Mouse (Mus musculus) brown adipose tissue, adult 24 weeks (tissue): ENCODE measurements around the gene Omd. TPM values are rescaled to one million over a fixed set of nuclear protein-coding genes. Genes with fewer than 3 reads are reported as not detected.
"Not testable (repeated sequence)": the region's sequence is repeated elsewhere in the genome, so short reads cannot be mapped to it uniquely, and the experiment has no call there.

Experiments used
- H3K27ac ChIP-seq: fragments of 200-500 bp; replicated peaks from 2 replicates; pipeline ENCODE4 v1.5.1; 2012; ENCODE audit warnings: low read depth, mild to moderate bottlenecking, low read length
- H3K4me1 ChIP-seq: fragments of 200-500 bp; 2 replicates; pipeline ENCODE4 v1.6.1; 2012; ENCODE audit warnings: low read length, mixed read lengths; ENCODE audit not compliant: control insufficient read depth, insufficient read depth, insufficient read length
- H3K4me3 ChIP-seq: fragments of 200-500 bp; 2 replicates; pipeline ENCODE4 v1.5.1; 2012; ENCODE audit warnings: low read depth, mild to moderate bottlenecking, low read length, moderate library complexity; ENCODE audit not compliant: insufficient read depth
- polyA plus RNA-seq: library from polyadenylated mRNA; stranded (reverse); fragments of >200 nt; gene quantifications from 2 replicates; pipeline ENCODE4 v1.2.4, GENCODE M21; 2012; ENCODE audit not compliant: missing spikeins, insufficient read depth, insufficient read length

Gene Omd
- polyA plus RNA-seq, 1 experiment = 1.1 TPM

DNA sequence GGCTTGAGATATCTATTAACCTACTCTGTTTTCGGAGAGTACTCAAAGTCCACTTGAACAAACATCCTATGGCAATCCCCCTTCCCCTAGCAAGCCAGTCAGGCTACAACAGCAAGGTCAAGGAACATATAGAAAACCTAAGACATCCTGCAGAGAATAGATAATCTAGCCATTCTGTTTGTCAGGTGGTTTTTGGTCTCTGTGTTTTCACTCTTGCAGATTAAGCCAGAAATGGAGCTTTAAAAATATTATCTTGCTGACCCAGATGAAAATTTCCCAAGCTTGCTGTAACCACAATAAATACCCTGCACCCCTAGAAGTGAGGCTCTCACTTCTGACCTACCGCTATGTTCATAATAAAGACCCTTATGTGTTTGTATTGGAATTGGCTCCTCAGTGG lies 10.8 kb upstream of the Omd start:
- Histone ChIP-seq H3K4me1 (no peaks in the 10 kb centered on the region), H3K4me3 (no peak overlapping the region), H3K27ac (no peak overlapping the region)

DNA sequence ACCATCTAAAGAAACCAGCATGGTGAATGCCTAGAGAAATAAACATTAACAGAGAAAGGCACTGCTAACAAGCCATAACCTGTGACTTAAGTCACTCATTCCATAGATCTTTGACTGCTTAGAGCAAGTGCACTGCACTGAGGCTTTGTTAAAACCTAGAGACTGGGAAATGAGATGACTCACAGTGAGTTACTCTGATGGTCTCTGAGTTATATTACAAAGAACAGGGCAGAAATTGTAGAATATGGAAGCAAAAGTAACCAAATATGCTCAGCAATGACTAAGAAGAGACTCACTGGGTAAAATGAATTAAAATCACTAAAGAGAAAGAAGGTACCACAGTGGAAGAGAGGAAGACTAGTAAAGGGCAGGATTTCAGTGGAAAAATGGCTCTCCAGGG lies 1.6 kb downstream of the Omd start:
- no peaks in the 10 kb centered on the region for H3K4me1 ChIP-seq
- H3K27ac ChIP-seq = no peak overlapping the region
- no peak overlapping the region for H3K4me3 ChIP-seq

DNA sequence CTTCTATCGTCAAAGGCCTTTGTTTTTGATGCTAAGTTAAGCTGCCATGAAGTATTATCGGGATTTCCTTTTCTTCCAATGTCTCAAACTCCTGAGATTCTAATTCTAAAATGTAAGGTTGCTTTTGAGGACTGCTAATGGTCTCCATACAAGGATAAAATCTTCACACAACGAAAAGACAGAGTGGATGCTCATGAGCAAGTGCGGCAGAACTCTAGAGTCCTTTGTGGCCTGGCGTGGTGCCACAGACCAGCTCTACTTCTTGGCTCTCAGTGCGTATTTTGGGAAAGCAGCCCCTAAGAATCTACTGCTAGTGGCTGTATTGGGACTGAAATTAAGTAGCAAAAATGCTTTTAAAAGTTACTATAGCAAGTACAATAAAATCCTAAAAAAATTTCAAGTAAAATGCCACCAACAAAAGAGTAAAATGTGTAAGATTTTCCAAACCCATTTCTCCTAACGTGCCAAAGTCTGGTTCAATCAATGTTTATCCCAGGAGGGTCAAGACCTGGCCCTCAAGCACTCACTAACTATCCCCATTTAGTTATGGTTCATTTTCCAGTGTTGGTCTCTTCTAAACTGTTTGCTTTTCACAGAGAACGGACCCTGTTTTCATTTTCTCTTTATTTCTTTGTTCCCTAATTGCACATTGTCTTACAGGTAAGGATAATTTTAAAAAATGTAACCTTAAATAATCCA lies 2.2 kb downstream of the Omd start:
- H3K27ac ChIP-seq = no peak overlapping the region; the same call in 1 of the 2 replicates
- no peaks in the 10 kb centered on the region for H3K4me1 ChIP-seq
- H3K4me3 ChIP-seq = no peak overlapping the region

DNA sequence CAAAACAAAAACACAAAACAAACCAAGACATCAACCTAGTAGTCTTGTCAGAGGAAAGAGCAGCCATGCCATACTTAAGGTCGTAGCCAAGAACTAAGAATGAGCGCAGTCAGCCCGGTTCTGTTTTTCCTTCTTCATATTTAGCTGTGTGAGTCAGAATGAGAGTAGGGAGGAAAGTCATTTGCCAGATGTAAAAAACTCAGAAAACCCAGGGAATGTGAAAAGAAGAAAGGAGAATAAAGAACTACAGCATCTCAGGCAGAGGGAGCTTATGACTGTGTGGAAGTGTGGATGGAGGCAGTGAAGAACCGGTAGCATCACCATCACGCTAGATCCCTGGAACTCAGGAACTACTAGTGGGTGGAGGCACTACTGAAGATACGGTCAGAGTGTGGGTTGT lies 3.8 kb downstream of the Omd start:
- Histone ChIP-seq H3K4me1 (no peaks in the 10 kb centered on the region), H3K4me3 (no peak overlapping the region), H3K27ac (0 out of 2 replicates have a peak overlapping the region, but pooled peaks have one; percentile 45)

DNA sequence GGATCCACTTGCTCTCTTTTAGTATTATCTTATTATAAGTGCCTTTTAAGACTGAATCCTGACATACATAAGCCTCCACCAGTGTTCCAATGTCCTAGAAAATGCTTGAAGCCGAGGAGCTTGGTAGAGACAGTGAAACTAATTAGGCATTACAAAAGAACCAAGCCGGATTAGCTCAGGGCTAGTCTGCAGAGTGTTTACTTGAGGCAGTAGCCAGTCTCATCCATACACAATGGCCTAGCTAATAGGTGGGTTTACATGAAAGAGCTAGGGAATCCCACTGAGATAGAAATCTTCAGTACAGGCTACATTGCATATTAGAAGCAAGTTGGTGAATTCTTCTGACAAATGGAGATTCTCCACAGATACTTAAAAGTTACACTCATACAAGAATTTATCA lies 20.3 kb downstream of the Omd start:
- H3K27ac ChIP-seq, H3K4me3 ChIP-seq, H3K4me1 ChIP-seq: not testable (repeated sequence)

DNA sequence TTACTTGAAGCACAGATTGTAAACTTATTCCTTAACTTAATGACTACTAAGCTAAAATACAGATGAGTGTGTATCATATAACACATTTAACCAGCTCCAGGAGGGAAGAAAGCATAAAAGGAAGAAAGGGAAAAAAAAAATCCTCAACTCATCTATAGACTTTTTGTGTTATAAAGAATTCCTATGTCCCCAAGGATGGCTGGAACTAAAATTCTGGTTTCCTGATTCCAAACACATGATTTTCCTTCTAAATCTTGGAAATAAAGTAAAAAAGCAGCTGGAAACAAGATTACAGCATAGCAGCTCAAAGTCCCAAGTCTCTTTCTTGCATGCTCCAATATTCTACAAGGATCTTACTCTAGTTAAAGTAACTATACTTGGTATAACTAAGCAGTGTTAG lies 21.3 kb downstream of the Omd start:
- Histone ChIP-seq H3K4me1 (no peaks in the 10 kb centered on the region; the same call in 1 of the 2 replicates), H3K27ac (no peak overlapping the region), H3K4me3 (no peak overlapping the region)

DNA sequence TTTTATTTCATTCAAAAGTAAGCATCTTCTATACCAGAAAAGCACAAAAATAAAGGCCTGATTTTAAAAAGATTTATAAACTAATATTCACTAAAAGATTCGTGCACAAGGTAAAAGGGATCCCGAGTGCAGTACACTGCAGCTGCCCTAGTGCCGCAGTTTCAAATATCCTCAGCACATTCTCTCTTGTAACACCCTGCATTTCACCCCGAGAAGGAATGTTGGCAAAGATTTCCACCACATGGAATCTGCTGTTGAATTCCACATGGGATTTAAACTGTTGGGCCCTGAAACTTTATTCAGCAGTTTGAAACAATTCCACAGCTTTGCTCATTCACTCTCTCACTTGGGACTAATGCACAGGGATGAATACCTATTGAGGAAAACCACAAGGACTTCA lies 25.5 kb downstream of the Omd start, which contains the start of gene Ogn:
Gene Ogn, plus strand, starts transcription at position 333 of the 400 bp plus-strand sequence.
- H3K27ac ChIP-seq = no peak within 1 kb of the TSS
- H3K4me1 ChIP-seq = no peaks in the 10 kb centered on the region; the same call in 1 of the 2 replicates
- peak within 1 kb of the TSS; percentile 8; the same call in 1 of the 2 replicates for H3K4me3 ChIP-seq

DNA sequence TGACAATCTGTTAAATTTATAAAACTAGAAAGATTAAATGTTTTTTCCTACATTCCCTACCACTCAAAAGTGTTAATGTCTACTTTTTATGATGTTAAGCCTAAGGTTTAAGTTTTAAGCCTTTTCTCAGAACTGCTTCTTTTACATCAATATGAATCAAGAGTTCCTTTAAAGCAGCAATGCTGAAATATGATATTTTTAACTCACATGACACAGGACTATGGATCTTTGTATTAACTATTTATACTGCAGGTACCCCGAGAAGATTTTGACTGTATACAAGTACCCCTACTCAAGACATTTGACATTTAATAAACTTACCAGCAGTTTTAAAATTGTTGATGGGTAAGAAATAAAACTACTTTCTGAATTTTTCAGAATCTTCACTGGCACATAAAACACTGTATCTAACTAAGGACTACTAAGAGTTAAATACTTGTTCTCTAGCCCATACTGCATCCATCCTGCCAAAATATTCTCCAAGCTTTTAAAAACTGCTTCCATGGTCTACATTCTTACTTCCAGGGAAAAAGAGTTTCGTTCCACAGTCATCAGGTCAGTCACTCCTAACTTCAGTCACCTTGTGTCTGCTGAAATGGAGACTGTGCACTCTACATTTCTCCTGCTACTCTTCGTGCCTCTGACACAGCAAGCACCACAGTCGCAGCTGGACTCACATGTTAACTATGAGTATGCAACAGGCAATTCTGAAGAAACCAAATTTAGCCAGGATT lies 26.5 kb downstream of the Omd start:
- no peaks in the 10 kb centered on the region; the same call in 1 of the 2 replicates for H3K4me1 ChIP-seq
- no peak overlapping the region for H3K27ac ChIP-seq
- H3K4me3 ChIP-seq = peak overlapping the region; percentile 8; the same call in 1 of the 2 replicates

DNA sequence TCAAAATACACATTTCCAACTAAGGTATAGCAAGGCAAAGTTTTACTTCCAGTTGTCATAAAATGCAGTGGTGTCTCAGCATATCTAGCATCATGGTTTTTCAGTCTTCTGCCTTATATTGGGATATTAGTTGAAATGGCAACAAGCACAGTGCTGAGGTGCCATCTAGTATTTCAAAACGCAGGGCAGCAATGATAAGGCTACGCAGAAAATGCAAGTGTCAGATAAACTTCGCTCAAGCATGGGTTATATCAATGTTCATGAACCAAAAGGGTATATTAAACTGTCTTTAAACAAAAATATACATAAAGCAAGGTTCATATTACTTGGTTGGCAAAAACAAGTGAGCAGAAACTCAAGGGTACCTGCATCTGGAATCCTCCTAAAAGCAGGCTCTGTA lies 34.8 kb downstream of the Omd start:
- no peak overlapping the region for H3K4me3 ChIP-seq
- H3K4me1 ChIP-seq = no peaks in the 10 kb centered on the region
- no peak overlapping the region for H3K27ac ChIP-seq

DNA sequence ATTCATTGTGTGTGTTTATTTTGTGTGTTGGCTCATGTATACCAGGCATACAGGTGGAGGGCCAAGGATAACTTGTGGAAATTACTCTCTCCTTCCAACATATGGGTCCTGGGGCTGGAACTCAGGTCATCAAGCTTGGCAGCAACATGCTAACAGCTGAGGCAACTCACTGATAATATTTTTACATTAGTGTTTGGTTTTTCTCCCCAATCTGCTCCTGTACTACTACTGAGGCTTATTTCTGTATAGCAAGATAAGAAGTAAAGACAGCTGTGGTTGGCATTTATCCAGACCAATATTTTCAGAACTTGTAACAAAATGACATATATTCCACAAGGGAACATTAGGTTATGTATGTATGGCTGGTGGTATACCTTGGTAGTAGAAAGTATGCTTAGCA lies 36.1 kb downstream of the Omd start:
- no peak overlapping the region for H3K27ac ChIP-seq
- no peaks in the 10 kb centered on the region for H3K4me1 ChIP-seq
- no peak overlapping the region for H3K4me3 ChIP-seq

DNA sequence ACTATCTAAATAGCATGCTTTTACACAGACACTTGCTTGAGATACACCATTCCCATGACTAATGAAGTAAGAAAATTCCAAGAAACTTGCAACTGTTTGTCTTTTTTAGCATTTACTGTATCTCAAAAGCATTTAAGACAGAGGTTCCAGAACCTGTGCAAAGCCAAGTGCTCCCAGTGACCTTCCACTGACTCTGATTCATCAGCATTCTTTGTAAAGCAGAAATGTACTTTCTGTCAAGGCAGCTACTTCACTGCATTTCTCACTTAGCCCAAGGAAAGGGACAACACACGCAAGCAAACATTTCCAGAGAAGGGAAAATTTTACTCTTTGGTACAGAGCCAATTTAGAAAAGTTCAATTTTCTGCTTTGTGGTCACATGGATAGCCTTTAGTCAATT lies 41.0 kb downstream of the Omd start:
- Histone ChIP-seq H3K27ac (no peak overlapping the region), H3K4me1 (no peaks in the 10 kb centered on the region), H3K4me3 (no peak overlapping the region)

DNA sequence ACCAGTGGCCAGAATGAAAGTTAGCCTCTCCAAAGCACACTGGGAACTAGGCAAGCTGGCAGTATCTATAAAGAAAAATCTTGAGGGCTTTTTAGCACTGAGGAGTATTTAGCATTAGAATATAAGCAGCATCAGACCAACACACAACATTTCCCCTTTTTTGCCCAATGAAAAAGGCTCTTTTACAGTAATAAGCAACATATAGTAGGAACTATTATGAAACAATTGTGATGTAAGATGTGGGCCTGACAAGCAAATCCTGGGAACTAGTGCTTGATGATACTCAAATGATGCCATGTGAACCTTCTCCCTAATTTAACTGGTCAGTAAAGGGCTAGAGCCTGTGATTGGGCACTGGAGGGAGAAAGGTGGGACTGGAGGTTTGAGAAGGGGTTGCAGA lies 45.9 kb downstream of the Omd start:
- H3K4me3 ChIP-seq = no peak overlapping the region
- H3K27ac ChIP-seq = no peak overlapping the region
- no peaks in the 10 kb centered on the region for H3K4me1 ChIP-seq

DNA sequence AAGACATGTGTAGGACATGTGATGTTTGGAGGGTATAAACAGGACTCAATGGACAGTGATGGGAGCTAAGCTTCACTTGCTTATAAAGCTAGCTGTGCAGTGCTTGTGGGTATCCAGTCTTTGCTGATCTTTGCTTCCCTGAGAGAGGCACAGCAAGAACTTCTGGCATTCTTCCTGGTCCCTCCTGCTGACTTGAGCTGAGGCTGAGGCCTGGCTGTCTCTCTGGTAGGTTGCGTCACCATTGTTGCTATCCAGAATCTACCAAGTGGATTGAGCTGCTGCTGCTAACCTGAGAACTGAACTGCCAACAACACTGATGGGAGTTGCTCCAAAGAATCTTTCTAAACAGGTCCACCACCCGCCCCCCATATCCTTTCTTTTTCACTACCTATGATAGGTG lies 46.8 kb downstream of the Omd start:
- Histone ChIP-seq H3K4me3 (no peak overlapping the region), H3K4me1 (no peaks in the 10 kb centered on the region), H3K27ac (no peak overlapping the region)

DNA sequence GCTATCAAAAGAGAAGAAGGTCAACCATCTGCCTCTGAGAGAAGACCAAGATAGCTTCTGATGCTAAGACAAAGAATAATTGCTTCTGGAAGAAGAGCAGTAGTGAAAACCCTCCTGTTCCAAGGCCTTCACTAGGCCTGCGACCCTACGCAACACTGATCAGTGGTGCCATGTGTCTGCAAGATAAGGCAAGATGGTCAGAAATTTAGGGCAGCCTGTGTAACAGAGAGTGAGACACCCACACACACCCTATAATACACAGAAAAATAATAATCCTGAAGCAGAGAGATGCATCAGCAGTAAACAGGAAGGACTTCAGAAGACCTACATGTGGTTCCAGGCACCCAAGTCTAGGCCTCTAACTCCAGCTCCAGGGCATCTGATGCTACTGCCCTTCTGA lies 57.7 kb downstream of the Omd start:
- no peaks in the 10 kb centered on the region for H3K4me1 ChIP-seq
- no peak overlapping the region for H3K4me3 ChIP-seq
- H3K27ac ChIP-seq = no peak overlapping the region
